Mouse (Mus musculus) kidney, postnatal 4 days (tissue): Measurements from ENCODE around the gene Pdzph1.

Experiments used
- DNase-seq, 2 experiments: peaks; one replicate each; pipeline ENCODE4 v3.0.0; 2021; ENCODE audit warnings: mixed read lengths in 2 of 2

Pdzph1 gene

GRCm38 (mm10) chr17:58922821-58923220 is 68.4 kb downstream of the Pdzph1 start:
- DNase-seq, result no peak

- DNase-seq, result no peak
Measured at GRCm38 (mm10) chr17:58919927-58920326, 71.2 kb downstream of the Pdzph1 start.

GRCm38 (mm10) chr17:58919061-58919460 is 72.1 kb downstream of the Pdzph1 start:
- DNase-seq, result peak; percentile 66 to 70

GRCm38 (mm10) chr17:58918539-58918938 is 72.6 kb downstream of the Pdzph1 start:
- no peak for DNase-seq

- no peak for DNase-seq
Measured at GRCm38 (mm10) chr17:58911564-58911963, 79.6 kb downstream of the Pdzph1 start.

- DNase-seq, result peak; percentile 67 to 71
Measured at GRCm38 (mm10) chr17:58909061-58909661, 82.0 kb downstream of the Pdzph1 start.

GRCm38 (mm10) chr17:58906001-58906400 is 85.2 kb downstream of the Pdzph1 start:
- DNase-seq, result no peak

- no peak for DNase-seq
Measured at GRCm38 (mm10) chr17:58891488-58892210, 99.5 kb downstream of the Pdzph1 start.

- no peak for DNase-seq
Measured at GRCm38 (mm10) chr17:58889905-58890645, 101.1 kb downstream of the Pdzph1 start.

- peak; percentile 4 to 5 for DNase-seq
Measured at GRCm38 (mm10) chr17:58884393-58884792, 106.8 kb downstream of the Pdzph1 start.

- no peak for DNase-seq
Measured at GRCm38 (mm10) chr17:58873356-58873755, 117.8 kb downstream of the Pdzph1 start.

GRCm38 (mm10) chr17:58870795-58871194 is 120.4 kb downstream of the Pdzph1 start:
- no peak for DNase-seq
